Mouse (Mus musculus) urinary bladder, postnatal 14 days (tissue): ENCODE measurements at regions not wholly inside any gene's neighbourhood (a gene's known extent, or its start where the extent isn't known, plus 50 kb on each side); places are given as distances from the start of the nearest gene placed in this dataset.

ENCODE experiments used
- DNase-seq: peaks from one replicate; pipeline ENCODE4 v3.0.0; 2021; ENCODE audit warnings: low spot score

DNA sequence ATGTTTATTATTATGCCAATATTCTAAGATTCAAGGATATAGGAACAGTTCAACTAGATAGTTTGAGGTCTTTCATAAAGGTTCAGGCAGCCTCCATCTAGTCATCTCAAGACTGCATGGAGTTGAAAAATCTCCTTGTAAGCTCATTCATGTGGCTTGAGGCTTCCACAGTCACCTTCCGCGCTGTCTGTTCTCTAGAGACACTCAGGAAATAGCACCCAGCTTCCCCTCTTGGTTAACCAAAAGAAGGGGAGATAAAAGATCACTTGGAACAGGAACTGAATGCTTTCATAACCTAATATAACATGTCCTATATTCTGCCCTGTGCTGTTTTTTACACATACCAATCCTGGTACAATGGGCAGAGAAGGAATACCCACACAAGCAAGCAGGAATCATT is 206.3 kb upstream of the Ercc4 start:
- no peak for DNase-seq

DNA sequence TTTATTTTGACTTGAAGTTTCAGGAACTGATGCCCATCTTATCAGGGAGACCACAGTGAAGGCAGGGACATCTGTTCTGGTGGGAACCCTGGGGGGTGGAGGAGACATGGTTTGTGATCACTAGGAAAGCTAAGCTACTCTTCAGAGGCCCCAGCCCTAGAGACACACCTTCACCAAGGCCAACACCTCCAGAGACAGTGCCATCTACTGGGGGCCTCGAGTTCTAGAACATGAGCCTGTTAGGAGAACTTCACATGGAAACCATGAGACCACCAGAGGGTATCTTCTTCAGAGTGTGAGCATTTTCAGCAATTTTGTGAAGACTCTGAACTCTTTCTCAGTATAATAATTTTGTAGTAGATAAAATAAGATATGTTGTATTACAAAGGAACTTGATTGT is 204.5 kb upstream of the Ercc4 start:
- no peak for DNase-seq

GRCm38 (mm10) chr16:12924668-12925067 is 184.8 kb upstream of the Ercc4 start:
- no peak for DNase-seq

GRCm38 (mm10) chr16:12925931-12926330 is 183.6 kb upstream of the Ercc4 start:
- DNase-seq: no peak

- DNase-seq: no peak
These were observed 178.4 kb upstream of the Ercc4 start for GRCm38 (mm10) chr16:12931111-12931510.

- DNase-seq: no peak
These were observed 176.5 kb upstream of the Ercc4 start for GRCm38 (mm10) chr16:12932959-12933358.

- no peak for DNase-seq
These were observed 174.9 kb upstream of the Ercc4 start for GRCm38 (mm10) chr16:12934586-12934985.

- DNase-seq: no peak
These were observed 174.2 kb upstream of the Ercc4 start for GRCm38 (mm10) chr16:12935266-12935665.

DNA sequence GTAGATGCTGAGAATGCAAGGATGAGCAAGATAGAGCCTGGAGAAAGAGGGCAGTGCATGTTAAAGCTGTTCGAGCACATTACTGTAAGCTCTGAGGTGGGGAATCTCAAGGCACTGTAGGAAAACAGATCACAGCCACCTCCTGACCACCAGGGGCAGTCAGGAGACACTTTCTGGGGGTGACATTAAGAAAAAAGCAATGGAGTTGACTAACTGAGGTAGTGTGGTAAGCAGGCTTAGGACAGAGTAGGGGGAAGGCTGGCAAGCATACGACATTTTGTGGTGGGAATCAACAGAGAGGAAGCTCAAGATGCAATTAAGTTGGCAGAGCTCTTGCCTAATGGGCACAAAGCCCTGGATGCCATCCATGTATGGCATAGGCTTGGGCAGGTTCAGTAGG is 172.9 kb upstream of the Ercc4 start:
- no peak for DNase-seq

DNA sequence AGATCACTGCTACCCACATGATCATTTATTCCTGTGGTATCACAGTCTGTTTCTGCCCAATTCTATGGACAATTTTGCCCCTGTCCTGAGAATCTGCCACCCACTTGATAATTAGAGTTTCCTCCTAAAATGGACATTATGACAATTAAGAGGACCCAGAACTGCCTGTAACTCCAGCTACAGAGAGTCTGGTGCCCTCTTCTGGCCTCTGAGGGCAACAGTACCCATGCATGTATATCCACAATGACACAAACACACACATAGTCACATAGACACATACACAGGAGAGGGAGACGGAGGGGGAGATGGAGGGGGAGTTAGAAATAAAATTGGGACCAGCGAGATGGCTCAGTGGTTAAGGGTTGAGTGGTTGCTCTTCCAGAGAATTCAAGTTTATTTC is 170.9 kb upstream of the Ercc4 start:
- no peak for DNase-seq

- DNase-seq: no peak
These were observed 158.3 kb upstream of the Ercc4 start for GRCm38 (mm10) chr16:12951176-12951575.

DNA sequence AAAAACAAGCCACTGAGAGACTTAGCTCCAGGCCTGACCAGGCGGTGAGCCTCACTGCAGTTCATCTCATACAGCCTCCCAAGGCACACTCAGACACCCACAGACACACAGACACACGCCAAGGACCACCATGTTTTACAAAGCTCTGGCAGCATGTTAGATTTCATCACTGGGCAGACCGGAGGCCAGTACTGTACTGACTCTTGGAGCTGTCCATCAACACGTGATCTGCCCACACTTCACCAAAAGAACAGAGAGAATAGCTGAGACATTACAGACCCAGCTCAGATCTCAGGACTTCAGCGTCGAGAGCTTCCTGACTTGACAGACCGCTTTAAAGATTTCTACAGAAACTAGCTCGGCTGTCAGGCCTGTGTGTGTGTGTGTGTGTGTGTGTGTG is 155.5 kb upstream of the Ercc4 start:
- no peak for DNase-seq

DNA sequence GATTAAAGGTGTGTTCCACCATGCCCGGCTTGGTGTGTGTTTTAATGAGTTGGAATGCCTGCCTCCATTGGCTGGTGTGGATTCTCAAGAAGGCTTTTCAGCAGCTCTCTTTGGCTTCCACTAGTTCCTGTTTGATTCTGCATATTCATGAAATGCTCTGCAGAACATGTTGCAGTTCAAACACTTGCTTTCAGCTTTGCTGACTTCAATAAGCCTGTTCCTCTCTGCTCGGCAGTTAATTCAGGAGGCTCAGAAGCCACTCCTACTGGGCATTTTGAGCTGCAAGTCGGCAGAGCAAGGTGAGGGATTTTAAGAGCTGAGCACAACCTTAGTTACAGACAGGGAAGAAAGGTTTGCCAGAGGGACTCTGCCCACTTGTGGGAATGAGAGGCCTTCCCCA is 153.1 kb upstream of the Ercc4 start:
- DNase-seq: no peak

GRCm38 (mm10) chr16:12960885-12961284 is 148.6 kb upstream of the Ercc4 start:
- no peak for DNase-seq

DNA sequence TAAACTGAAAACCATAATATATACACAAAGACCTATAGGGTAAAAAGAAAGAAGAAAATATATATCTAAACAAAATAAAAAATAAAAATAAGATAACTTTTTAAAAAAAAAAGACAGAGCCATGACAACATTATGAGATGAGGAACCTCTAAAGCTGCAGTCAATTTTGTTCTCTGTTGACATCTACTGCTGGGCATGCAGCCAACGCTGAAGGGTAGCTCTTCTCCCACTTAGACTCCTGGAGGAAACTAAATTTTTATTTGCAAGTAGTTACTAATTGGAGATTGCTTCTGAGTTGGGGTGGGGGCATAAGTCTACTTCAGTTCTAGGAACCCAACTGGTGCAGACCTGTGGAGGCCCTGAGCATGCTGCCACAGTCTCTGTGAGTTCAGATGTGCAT is 126.8 kb upstream of the Ercc4 start:
- no peak for DNase-seq

- DNase-seq: no peak
These were observed 108.1 kb upstream of the Ercc4 start for GRCm38 (mm10) chr16:13001288-13001880.

GRCm38 (mm10) chr16:13012863-13013262 is 96.6 kb upstream of the Ercc4 start:
- DNase-seq: no peak

DNA sequence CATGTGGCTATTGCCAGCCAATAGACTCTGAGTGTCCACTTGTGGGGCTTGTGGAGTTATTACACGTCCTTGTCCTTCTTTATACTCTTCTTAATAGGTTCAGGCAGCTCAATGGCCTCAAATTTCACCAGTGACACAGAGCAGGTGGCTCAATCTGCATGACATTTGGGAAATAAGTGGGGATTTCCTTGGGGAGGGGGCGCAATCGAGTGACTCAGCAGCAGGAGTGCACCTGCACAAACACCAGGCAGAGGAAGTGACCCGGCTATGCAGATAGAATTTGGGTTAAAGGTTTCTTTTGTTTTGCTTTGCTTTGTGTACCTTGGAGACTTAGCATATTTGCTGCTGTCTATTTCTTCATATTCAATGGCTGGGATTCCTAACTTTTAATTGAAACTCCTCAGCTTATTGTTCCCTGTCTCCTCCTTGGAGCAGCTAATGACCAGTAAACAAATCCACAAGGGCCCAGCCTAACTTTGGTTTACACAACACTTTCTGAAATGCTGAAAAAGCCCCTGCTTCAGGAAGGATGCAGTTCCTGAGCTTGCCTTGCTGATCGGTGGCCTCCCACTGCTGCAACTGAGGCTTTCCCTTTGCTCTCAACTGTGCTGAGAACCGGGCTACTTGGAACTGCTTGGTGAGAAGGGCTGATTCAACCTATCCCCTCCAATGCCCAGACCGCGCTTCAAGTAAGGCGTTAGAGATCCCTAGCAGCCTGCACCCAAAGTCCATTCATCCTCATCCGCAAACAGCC is 95.4 kb upstream of the Ercc4 start:
- peak; percentile 7 for DNase-seq

DNA sequence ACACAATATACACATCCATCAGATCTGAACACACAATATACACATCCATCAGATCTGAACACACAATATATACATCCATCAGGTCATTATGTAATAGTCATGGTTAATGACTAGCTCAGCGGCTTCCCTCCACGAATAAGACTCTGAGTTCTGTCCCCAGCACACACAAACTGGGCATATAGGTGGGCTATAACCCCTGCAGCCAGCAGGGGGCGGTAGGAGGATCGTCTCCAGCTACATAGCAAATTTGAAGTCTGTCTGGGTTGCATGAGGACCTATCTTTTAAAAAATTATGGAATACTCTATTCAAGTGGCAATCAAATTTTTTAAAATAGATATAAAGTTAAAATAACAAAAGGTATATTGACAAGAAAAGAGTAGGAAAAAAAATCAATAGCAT is 86.6 kb upstream of the Ercc4 start:
- peak; percentile 14 for DNase-seq

GRCm38 (mm10) chr16:13025393-13025792 is 84.1 kb upstream of the Ercc4 start:
- no peak for DNase-seq

- no peak for DNase-seq
These were observed 75.3 kb upstream of the Ercc4 start for GRCm38 (mm10) chr16:13034136-13034535.

DNA sequence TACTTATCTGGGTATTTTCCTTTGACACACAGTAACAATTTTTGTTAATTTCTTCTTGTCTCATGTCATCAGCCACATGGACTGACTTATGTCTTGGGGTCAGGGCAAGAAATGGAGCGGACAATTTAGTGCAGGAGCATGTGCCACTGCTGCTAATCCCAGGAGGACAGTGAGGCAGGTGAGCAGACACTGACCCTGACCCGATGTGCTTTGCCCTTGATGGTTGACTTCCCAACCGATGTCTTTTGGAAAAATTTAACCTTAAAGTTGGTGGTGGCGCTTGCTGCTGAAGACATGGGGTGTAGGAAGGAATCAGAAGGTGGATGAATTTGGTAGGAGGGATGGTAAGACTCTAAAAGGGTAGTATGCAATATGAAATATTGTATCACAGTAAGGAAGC is 72.9 kb upstream of the Ercc4 start:
- no peak for DNase-seq

- no peak for DNase-seq
These were observed 69.0 kb upstream of the Ercc4 start for GRCm38 (mm10) chr16:13040312-13041100.
